Mouse (Mus musculus) thymus, adult 2 months (tissue): ENCODE measurements at regions not wholly inside any gene's neighbourhood (a gene's known extent, or its start where the extent isn't known, plus 50 kb on each side); places are given as distances from the start of the nearest gene placed in this dataset.

Experiments used
- DNase-seq: peaks from one replicate; pipeline ENCODE4 v3.0.0; 2021
- H3K27ac ChIP-seq: fragments of 200-500 bp; 2 replicates; pipeline ENCODE4 v1.5.1; 2012; ENCODE audit warnings: low read length, control low read depth; ENCODE audit not compliant: control insufficient read depth, insufficient read depth
- H3K27me3 ChIP-seq: fragments of 200-500 bp; 2 replicates; pipeline ENCODE4 v1.6.1; 2012; ENCODE audit warnings: mild to moderate bottlenecking, low read length, moderate library complexity, mixed read lengths; ENCODE audit not compliant: control insufficient read depth, insufficient read depth
- H3K36me3 ChIP-seq: fragments of 200-500 bp; 2 replicates; pipeline ENCODE4 v1.6.1; 2012; ENCODE audit warnings: mild to moderate bottlenecking, low read length, moderate library complexity; ENCODE audit not compliant: control insufficient read depth, insufficient read depth
- H3K4me1 ChIP-seq: fragments of 200-500 bp; replicated peaks from 2 replicates; pipeline ENCODE4 v1.6.1; 2012; ENCODE audit warnings: low read length; ENCODE audit not compliant: control insufficient read depth, insufficient read depth
- H3K4me3 ChIP-seq: fragments of 200-500 bp; 2 replicates; pipeline ENCODE4 v1.5.1; 2012; ENCODE audit warnings: mild to moderate bottlenecking, low read length, control low read depth, moderate library complexity; ENCODE audit not compliant: control insufficient read depth, insufficient read depth
- CTCF ChIP-seq: fragments of 200-500 bp; IDR thresholded peaks from 2 replicates; pipeline ENCODE4 v1.5.1; 2012; ENCODE audit warnings: mild to moderate bottlenecking, control low read depth, low read length, moderate library complexity, borderline replicate concordance; ENCODE audit not compliant: control insufficient read depth, poor library complexity, insufficient read depth; ENCODE audit errors: extremely low read depth
- POLR2A ChIP-seq: fragments of 200-500 bp; IDR thresholded peaks from 2 replicates; pipeline ENCODE4 v1.6.1; 2012; ENCODE audit warnings: mild to moderate bottlenecking, low read length, control low read depth, moderate library complexity; ENCODE audit not compliant: control insufficient read depth, poor library complexity, insufficient read depth; ENCODE audit errors: extremely low read depth
- WGBS: fragments of 180-500 bp; shearing (Covaris S2); methylation state at CpG from one replicate; pipeline ENCODE4 v1.1.7; 2018; 5-methylcytosine and 5-hydroxymethylcytosine counted together

GRCm38 (mm10) chr4:143027292-143027691 is 185.5 kb downstream of the Prdm2 start:
- H3K27me3 ChIP-seq = no peaks in the 10 kb centered on the region
- no peaks in the 10 kb centered on the region for H3K36me3 ChIP-seq
- no peaks in the 10 kb centered on the region for H3K4me1 ChIP-seq
- TF ChIP-seq POLR2A (no peak), CTCF (no peak)
- 13% methylated on average over 5 of the region's 5 CpGs for WGBS
- no peak overlapping the region for H3K27ac ChIP-seq
- peak; percentile 13 for DNase-seq
- no peak overlapping the region for H3K4me3 ChIP-seq

DNA sequence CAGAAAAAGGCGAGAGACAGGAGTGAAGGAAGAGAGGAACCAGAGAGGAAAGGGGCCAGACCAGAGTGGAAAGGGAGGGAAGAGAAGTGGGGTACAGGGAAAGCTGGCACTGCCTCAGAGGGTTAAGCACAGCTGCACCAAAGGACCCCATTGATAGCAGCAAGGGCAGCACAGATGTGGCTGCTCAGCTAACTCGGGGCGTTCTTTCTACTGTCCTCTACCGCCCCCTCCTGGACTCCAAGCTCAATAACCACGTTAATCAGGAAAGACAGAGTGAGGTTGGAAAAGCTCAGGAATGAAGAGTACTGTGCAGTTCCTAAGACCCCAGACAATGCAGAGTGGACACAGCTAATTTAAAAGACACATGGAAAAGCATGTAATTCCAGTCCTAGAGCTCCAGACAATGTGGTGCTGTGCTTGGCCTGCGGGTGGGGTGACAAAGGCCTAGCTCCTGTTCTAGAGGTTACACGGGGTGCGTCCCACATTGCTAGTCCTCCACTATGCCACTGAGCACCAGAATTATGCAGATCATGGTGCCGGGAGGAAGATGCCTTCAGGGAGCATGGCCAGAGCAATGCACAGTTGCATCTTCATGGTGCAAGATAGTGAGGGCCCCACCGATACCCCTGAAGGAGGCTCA is 191.4 kb downstream of the Prdm2 start:
- 52% methylated on average over 10 of the region's 10 CpGs for WGBS
- no peak overlapping the region for H3K4me3 ChIP-seq

DNA sequence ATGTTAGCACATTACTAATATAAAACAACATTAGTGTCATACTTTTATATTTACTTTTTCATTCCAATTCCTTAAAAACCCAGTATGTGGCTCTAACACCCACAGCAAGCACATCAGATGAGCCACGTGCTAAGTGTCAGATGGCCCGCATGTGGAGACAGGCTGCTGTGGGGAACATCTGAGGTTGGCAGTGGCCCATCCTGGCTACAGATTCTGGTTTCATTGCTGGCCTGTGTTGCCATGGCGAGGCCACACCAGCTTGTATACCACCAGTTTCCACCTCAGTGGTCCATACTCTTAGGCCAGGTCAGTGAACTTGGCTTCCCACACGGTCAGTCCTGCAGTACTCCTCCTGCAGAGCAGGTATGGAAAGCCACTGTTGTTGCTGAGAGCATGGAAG is 192.1 kb downstream of the Prdm2 start:
- no peaks in the 10 kb centered on the region for H3K36me3 ChIP-seq
- DNase-seq = no peak
- no peak overlapping the region for H3K4me3 ChIP-seq
- H3K27me3 ChIP-seq = no peaks in the 10 kb centered on the region
- WGBS = 80% methylated on average over 4 of the region's 4 CpGs
- H3K4me1 ChIP-seq = no peaks in the 10 kb centered on the region
- TF ChIP-seq POLR2A (no peak), CTCF (no peak)
- no peak overlapping the region for H3K27ac ChIP-seq

More for the DNA sequence above, 191.4 kb downstream of the Prdm2 start:
- no peaks in the 10 kb centered on the region for H3K4me1 ChIP-seq
- TF ChIP-seq CTCF = no peak
- no peak for TF ChIP-seq POLR2A
- peak; percentile 10 for DNase-seq
- H3K27ac ChIP-seq = no peak overlapping the region
- H3K36me3 ChIP-seq = no peaks in the 10 kb centered on the region
- no peaks in the 10 kb centered on the region for H3K27me3 ChIP-seq

DNA sequence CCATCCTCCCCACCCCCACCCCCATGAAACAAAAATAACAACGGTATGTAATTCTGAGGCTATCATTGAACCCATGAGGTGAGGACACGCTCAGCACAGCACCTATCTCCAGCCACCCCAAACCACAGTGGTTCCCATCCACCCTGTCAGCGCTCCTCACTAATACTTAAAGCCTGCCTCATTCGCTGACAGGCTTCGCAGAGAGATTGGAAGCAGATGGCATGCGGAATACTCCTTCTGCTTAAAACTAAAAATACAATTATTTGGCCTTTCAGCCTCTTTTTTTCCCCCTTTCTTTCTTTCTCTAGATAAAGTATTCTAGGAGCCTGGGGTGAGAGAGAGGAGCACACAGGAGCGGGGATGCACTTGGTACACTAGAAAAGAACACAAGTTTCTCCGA is 199.9 kb downstream of the Prdm2 start:
- 89% methylated on average over 8 of the region's 8 CpGs for WGBS
- Histone ChIP-seq H3K4me3 (no peak overlapping the region), H3K27ac (no peak overlapping the region), H3K27me3 (no peaks in the 10 kb centered on the region), H3K4me1 (no peaks in the 10 kb centered on the region), H3K36me3 (no peaks in the 10 kb centered on the region)
- DNase-seq = no peak
- no peak for TF ChIP-seq POLR2A
- no peak for TF ChIP-seq CTCF

GRCm38 (mm10) chr4:143001961-143002360 is 210.8 kb downstream of the Prdm2 start:
- DNase-seq = no peak
- no peak overlapping the region for H3K4me3 ChIP-seq
- WGBS = 54% methylated on average over 13 of the region's 13 CpGs
- H3K27ac ChIP-seq = no peak overlapping the region
- no peaks in the 10 kb centered on the region for H3K27me3 ChIP-seq
- H3K4me1 ChIP-seq = no peaks in the 10 kb centered on the region
- TF ChIP-seq POLR2A = no peak
- H3K36me3 ChIP-seq = no peaks in the 10 kb centered on the region

DNA sequence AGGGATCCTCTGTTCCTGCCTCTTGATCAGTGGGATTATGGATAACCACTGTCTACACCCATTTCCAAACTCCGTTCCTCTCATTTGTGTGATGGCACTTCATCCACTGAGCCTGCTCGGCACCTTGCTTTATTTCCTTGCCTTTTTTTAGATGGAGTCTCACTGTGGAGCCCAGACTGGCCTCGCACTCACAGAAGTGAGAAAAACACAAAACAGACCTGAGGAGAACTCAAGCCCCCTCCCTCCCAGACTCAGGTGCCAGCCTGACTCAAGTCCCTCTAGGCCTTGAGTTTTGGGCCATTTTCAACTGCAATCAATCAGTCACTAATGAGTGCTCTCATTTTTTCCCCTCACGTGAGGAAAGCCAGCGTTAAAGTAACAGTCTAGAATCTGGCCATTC is 211.3 kb downstream of the Prdm2 start:
- no peak for DNase-seq
- Histone ChIP-seq H3K27me3 (no peaks in the 10 kb centered on the region), H3K4me3 (no peak overlapping the region), H3K4me1 (no peaks in the 10 kb centered on the region), H3K27ac (no peak overlapping the region), H3K36me3 (no peaks in the 10 kb centered on the region)
- no peak for TF ChIP-seq CTCF
- no peak for TF ChIP-seq POLR2A
- 89% methylated on average over 5 of the region's 5 CpGs for WGBS

GRCm38 (mm10) chr4:142996406-142996805 is 216.4 kb downstream of the Prdm2 start:
- WGBS = 66% methylated on average over 4 of the region's 4 CpGs
- no peak overlapping the region for H3K4me3 ChIP-seq
- no peaks in the 10 kb centered on the region for H3K36me3 ChIP-seq
- no peaks in the 10 kb centered on the region for H3K4me1 ChIP-seq
- no peak for DNase-seq
- no peak overlapping the region for H3K27ac ChIP-seq
- TF ChIP-seq POLR2A = no peak
- TF ChIP-seq CTCF = no peak
- no peaks in the 10 kb centered on the region for H3K27me3 ChIP-seq
